Mouse (Mus musculus) liver, embryonic 11.5 days (tissue): ENCODE results near the gene Cemip. TPM values are rescaled to one million over a fixed set of nuclear protein-coding genes. Genes with fewer than 3 reads are reported as not detected.

ENCODE experiments used
- ATAC-seq: fragments of 200-750 bp; cut with Nextera tagmentation; replicated peaks from 2 replicates; pipeline ENCODE4 v1.8.0; 2017; ENCODE audit warnings: moderate number of reproducible peaks, mild to moderate bottlenecking, moderate TSS enrichment, moderate library complexity; ENCODE audit not compliant: low FRiP score
- DNase-seq: peaks from one replicate; pipeline ENCODE4 v3.0.0-alpha.2; 2017; ENCODE audit warnings: low spot score
- H3K27ac ChIP-seq: fragments of 300-500 bp; sonication (generic); 2 replicates; pipeline ENCODE4 v1.5.1; 2014; ENCODE audit warnings: mild to moderate bottlenecking, low read depth, low read length, control low read depth
- H3K27me3 ChIP-seq: fragments of 300-500 bp; sonication (generic); replicated peaks from 2 replicates; pipeline ENCODE4 v1.6.1; 2014; ENCODE audit warnings: low read length, mixed read lengths; ENCODE audit not compliant: control insufficient read depth, insufficient read depth
- H3K36me3 ChIP-seq: fragments of 300-500 bp; sonication (generic); 2 replicates; pipeline ENCODE4 v1.6.1; 2014; ENCODE audit warnings: mild to moderate bottlenecking, low read length, moderate library complexity, mixed read lengths; ENCODE audit not compliant: control insufficient read depth, insufficient read depth
- H3K4me1 ChIP-seq: fragments of 300-500 bp; sonication (generic); replicated peaks from 2 replicates; pipeline ENCODE4 v1.6.1; 2014; ENCODE audit warnings: low read length, mixed read lengths; ENCODE audit not compliant: control insufficient read depth, insufficient read depth
- H3K4me2 ChIP-seq: fragments of 300-500 bp; sonication (generic); 2 replicates; pipeline ENCODE4 v1.6.1; 2014; ENCODE audit warnings: mild to moderate bottlenecking, control low read depth, moderate library complexity
- H3K4me3 ChIP-seq: fragments of 300-500 bp; sonication (generic); 2 replicates; pipeline ENCODE4 v1.5.1; 2014; ENCODE audit warnings: low read depth, low read length, control low read depth
- H3K9ac ChIP-seq: fragments of 300-500 bp; sonication (generic); 2 replicates; pipeline ENCODE4 v1.6.1; 2014; ENCODE audit warnings: low read depth, low read length, control low read depth
- H3K9me3 ChIP-seq: fragments of 300-500 bp; sonication (generic); 2 replicates; pipeline ENCODE4 v1.6.1; 2016; ENCODE audit warnings: low read length, inconsistent platforms, mixed read lengths; ENCODE audit not compliant: control insufficient read depth
- WGBS: fragments of 180-500 bp; shearing (Covaris S2); extraction: QIAGEN DNeasy Blood & Tissue Kit; methylation state at CpG from one replicate; pipeline ENCODE4 v1.1.7; 2014; 5-methylcytosine and 5-hydroxymethylcytosine counted together
- polyA plus RNA-seq: library from polyadenylated mRNA; unstranded; fragments of >200 nt; fragmentation: Nextera tagmentation; extraction: Ambion mirVana; gene quantifications from 2 replicates; pipeline ENCODE4 v1.2.1, GENCODE M21; 2014

Cemip gene
- polyA plus RNA-seq, 1 experiment from 2014 or later, result 0.15 TPM

DNA sequence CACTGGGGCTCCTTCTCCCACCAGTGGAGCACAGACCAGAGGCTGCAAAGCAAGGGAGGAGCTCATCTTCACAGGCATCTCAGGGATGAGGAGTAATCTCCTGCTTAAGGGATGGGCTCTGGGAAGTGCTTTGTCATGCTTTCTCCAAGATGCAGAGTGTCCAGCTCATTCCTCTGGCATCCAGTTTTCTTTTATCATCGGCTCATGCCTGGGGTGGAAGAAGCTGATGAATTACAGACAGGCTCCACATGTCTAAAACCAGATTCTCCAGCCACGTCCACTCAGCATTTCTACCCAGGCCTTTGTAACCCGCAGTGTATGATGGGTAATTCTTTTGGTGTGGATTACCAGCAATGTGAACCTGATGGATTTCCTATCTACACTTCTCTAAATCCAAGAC, 1.9 kb upstream of the Cemip start:
- Histone ChIP-seq H3K9me3 (no peaks in the 10 kb centered on the region), H3K4me3 (no peak overlapping the region), H3K4me2 (no peak overlapping the region), H3K9ac (no peak overlapping the region), H3K4me1 (no peaks in the 10 kb centered on the region), H3K36me3 (no peaks in the 10 kb centered on the region), H3K27ac (no peak overlapping the region), H3K27me3 (peaks cover 34% of the 10 kb centered on the region)
- WGBS, result 59% methylated on average over 3 of the region's 3 CpGs
- no peak for ATAC-seq
- DNase-seq, result no peak

DNA sequence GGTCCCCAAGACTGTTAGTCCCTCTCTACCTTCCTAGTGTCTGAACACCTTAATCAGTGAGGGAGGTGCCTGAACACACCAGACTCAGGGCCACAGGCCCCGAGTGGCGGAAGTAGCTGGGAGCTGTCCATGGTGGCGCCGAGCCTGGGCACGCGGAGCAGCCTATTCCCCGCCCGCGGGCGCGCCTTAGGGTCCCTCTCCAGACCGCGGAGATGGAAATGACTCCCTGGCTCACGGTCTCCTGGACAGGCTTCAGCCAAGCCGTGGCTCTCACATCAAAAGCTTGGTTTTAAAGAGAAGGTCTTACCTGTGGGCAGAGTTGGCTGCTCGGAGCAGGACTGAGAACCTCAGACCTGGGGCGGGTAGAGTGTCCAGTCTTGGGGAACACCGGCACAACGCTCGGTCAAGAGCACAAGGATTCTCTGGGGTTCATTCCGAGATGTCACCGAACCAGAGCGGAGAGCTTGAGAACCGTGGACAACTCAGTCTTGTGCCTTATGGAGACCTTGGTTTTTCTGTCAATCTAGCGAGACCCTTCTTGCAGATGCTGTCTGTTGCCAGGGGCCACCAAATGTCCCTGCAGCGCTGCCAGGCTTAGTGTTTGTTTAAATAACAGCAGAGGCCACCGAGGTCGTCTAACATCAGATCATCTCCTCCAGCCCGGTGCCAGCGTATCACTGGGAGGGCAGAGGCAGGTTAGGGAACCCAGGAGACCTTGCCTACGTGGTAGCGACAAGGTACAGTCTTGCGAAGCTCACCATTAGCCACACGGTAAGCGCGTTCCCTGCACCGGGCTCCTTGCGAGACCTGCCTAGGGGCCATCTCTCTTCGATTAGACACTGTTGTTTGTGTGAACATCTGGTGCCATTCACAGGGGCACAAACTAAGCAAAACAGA, 1.0 kb downstream of the Cemip start:
- no peak for ATAC-seq

GRCm38 (mm10) chr7:84077257-84078013, 8.9 kb downstream of the Cemip start:
- Histone ChIP-seq H3K27ac (no peak overlapping the region), H3K4me2 (no peak overlapping the region), H3K9ac (no peak overlapping the region), H3K4me1 (no peaks in the 10 kb centered on the region), H3K27me3 (no peaks in the 10 kb centered on the region), H3K9me3 (no peaks in the 10 kb centered on the region), H3K4me3 (no peak overlapping the region), H3K36me3 (no peaks in the 10 kb centered on the region)
- DNase-seq, result no peak
- 71% methylated on average over 7 of the region's 7 CpGs for WGBS
- no peak for ATAC-seq

More for the DNA sequence above, 1.0 kb downstream of the Cemip start:
- no peaks in the 10 kb centered on the region for H3K4me1 ChIP-seq
- peak overlapping the region; percentile 28; the same call in 1 of the 2 replicates for H3K4me3 ChIP-seq
- no peak overlapping the region for H3K9ac ChIP-seq
- H3K36me3 ChIP-seq, result no peaks in the 10 kb centered on the region
- no peak overlapping the region for H3K27ac ChIP-seq
- WGBS, result 7% methylated on average over 39 of the region's 39 CpGs
- H3K4me2 ChIP-seq, result peak overlapping the region; percentile 29
- H3K27me3 ChIP-seq, result peaks cover 34% of the 10 kb centered on the region
- H3K9me3 ChIP-seq, result no peaks in the 10 kb centered on the region
- peak; percentile 71 for DNase-seq

GRCm38 (mm10) chr7:84074266-84074665, 12.0 kb downstream of the Cemip start:
- Histone ChIP-seq H3K27me3 (no peaks in the 10 kb centered on the region), H3K27ac (no peak overlapping the region), H3K9me3 (no peaks in the 10 kb centered on the region), H3K4me1 (no peaks in the 10 kb centered on the region), H3K36me3 (no peaks in the 10 kb centered on the region), H3K4me3 (no peak overlapping the region), H3K4me2 (no peak overlapping the region), H3K9ac (no peak overlapping the region)
- DNase-seq (no peak), ATAC-seq (no peak)
- WGBS, result 46% methylated on average over 8 of the region's 8 CpGs

GRCm38 (mm10) chr7:84073856-84074255, 12.4 kb downstream of the Cemip start:
- H3K4me1 ChIP-seq, result no peaks in the 10 kb centered on the region
- 73% methylated on average over 3 of the region's 3 CpGs for WGBS
- DNase-seq, result no peak
- no peaks in the 10 kb centered on the region for H3K36me3 ChIP-seq
- no peak overlapping the region for H3K9ac ChIP-seq
- no peak for ATAC-seq
- no peak overlapping the region for H3K4me3 ChIP-seq
- no peaks in the 10 kb centered on the region for H3K27me3 ChIP-seq
- H3K9me3 ChIP-seq, result no peaks in the 10 kb centered on the region
- no peak overlapping the region for H3K27ac ChIP-seq
- H3K4me2 ChIP-seq, result no peak overlapping the region

DNA sequence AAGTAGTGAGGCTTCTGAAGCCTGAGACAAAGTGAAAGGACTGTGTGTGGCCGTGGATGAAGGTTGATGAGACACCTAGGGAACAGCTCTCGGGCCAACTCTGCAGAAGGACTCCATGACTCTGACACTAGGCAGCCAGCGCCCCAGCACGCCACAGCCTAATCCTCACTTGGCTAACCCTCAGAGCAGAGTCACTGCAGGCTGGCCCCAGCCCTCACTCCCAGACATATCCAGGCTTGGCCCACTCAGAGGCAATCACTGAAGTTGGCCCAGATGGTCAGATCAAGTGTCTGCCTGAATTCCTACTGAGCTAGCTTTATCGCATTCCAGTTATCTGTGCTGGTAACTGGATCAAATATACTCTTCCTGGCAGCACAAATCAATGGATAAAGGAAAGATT, 17.4 kb downstream of the Cemip start:
- ATAC-seq (no peak), DNase-seq (no peak)
- Histone ChIP-seq H3K4me3 (no peak overlapping the region), H3K36me3 (no peaks in the 10 kb centered on the region), H3K9me3 (no peaks in the 10 kb centered on the region), H3K27ac (no peak overlapping the region), H3K4me1 (no peaks in the 10 kb centered on the region), H3K4me2 (no peak overlapping the region), H3K9ac (no peak overlapping the region), H3K27me3 (no peaks in the 10 kb centered on the region)
- WGBS, result 78% methylated on average over 5 of the region's 5 CpGs

GRCm38 (mm10) chr7:84059799-84060198, 26.5 kb downstream of the Cemip start:
- Histone ChIP-seq H3K9ac (no peak overlapping the region), H3K4me3 (no peak overlapping the region), H3K4me1 (no peaks in the 10 kb centered on the region), H3K36me3 (no peaks in the 10 kb centered on the region), H3K27ac (no peak overlapping the region), H3K9me3 (no peaks in the 10 kb centered on the region), H3K27me3 (no peaks in the 10 kb centered on the region), H3K4me2 (no peak overlapping the region)
- ATAC-seq (no peak), DNase-seq (no peak)
- 91% methylated on average over 7 of the region's 7 CpGs for WGBS

GRCm38 (mm10) chr7:84055961-84056629, 30.2 kb downstream of the Cemip start:
- ATAC-seq (no peak), DNase-seq (no peak)
- H3K9me3 ChIP-seq, result no peaks in the 10 kb centered on the region
- WGBS, result 68% methylated on average over 7 of the region's 7 CpGs
- H3K4me1 ChIP-seq, result no peaks in the 10 kb centered on the region
- no peaks in the 10 kb centered on the region for H3K27me3 ChIP-seq
- H3K36me3 ChIP-seq, result no peaks in the 10 kb centered on the region
- no peak overlapping the region for H3K9ac ChIP-seq
- no peak overlapping the region for H3K4me3 ChIP-seq
- H3K27ac ChIP-seq, result no peak overlapping the region
- H3K4me2 ChIP-seq, result no peak overlapping the region
